Mouse (Mus musculus) gonadal fat pad, adult 2 months (tissue): ENCODE results near the gene Ern1. TPM values are rescaled to one million over a fixed set of nuclear protein-coding genes. Genes with fewer than 3 reads are reported as not detected.

Experiments
- DNase-seq: peaks from one replicate; pipeline ENCODE4 v3.0.0-alpha.2; 2012; ENCODE audit warnings: low read depth
- polyA plus RNA-seq: library from polyadenylated mRNA; depleted of rRNA; stranded (reverse); fragments of >200 nt; gene quantifications from 2 replicates; pipeline ENCODE4 v1.2.3, GENCODE M21; 2012

Ern1 gene
- polyA plus RNA-seq, 1 experiment: 52.6 TPM

DNA sequence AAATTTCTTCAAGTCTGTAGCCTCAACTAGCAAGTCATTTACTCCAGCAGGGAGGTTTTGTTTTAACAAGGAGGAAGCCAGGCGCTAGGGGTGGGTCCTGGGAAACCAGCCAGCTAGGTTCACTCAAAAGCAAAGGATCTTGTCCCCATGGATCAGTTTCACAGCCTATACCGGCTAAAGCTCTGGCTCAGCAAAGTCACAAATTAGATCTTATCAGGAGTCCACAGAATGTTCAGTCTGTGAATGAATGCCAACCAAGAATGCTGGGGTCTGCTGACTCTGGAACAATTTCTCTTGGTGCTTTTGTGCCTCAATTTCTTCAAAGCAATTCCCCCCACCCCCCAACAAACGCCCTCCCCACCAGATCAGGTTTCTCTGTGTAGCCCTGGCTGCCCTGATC is 98.0 kb downstream of the Ern1 start:
- DNase-seq: no peak

GRCm38 (mm10) chr11:106387791-106388216 is 99.8 kb downstream of the Ern1 start, which contains the start of gene Icam2:
Gene Icam2, minus strand, starts transcription at chr11:106388075.
- DNase-seq: no peak

- no peak for DNase-seq
Measured at GRCm38 (mm10) chr11:106387020-106387419, 100.6 kb downstream of the Ern1 start.

DNA sequence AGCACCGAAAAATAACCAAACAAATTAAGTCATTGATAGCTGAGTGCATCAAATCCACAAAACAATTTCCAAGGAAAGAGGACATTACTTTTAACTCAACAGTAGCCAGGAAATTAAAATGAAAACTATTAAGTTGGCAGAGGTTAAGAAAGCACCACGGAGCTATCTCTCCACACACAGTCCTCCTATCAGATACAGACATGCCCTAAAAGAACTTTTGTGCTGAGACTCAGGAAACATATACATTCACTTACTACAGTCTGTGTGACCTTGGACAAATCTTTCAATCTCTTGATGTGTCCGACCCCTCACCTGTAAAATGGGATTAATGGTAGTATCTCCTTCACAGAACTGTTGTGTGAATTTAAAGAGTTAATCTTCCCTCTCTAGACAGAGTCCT is 101.2 kb downstream of the Ern1 start:
- no peak for DNase-seq

DNA sequence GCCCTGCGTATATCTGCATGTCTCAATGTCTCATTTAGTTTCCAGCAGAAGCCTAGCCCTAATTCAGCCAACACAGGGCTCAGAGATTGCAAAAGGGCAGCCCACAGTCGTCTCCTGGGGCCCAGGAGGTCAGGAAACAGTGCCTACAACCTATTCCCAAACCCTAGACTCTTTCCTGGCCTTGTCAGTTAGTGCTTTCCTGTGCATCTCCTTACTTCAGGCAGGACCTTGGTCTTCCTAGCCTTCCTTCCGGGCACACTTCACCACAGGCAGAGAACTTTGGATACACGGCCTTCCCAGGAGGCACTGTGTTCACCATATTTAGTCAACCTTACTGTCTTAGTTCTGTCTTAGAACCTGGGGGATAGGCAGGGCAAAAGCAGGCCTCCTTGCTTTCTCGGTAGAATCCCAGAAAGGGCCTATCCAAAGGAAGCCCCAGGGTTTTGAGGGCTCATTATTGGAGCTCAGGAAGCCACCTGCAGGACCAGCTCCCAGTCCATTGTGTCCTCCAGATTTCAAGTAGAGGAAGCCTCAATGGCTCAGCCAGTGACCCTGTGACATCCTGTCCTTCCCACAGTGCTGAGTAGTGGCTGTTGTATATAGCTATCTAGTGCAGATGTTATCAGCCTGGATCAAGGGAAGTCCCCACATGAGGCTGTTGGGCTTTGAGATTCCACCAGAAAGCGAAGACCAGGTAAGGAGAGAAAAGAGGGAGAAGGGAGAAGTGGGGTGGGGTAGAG is 104.4 kb downstream of the Ern1 start:
- DNase-seq: no peak

DNA sequence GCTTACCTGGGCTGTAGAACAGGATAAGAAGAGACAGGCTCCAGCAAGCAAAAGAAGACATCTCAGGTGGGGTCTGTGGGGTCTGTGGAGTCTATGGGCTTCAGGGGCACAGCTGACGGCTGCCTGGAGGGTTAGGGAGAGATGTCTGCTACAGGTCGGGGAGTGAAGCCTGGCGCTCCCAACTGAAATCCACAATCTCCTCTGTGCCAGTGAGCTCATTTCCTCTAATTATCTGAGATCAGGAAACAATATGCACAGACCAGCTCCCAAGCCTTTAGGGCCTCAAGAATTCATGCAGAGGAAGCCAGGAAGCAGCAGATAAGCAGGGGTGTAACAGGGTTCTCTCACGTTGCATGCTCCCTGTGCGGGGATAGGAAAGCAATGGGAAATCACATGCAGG is 105.2 kb downstream of the Ern1 start:
- DNase-seq: no peak

DNA sequence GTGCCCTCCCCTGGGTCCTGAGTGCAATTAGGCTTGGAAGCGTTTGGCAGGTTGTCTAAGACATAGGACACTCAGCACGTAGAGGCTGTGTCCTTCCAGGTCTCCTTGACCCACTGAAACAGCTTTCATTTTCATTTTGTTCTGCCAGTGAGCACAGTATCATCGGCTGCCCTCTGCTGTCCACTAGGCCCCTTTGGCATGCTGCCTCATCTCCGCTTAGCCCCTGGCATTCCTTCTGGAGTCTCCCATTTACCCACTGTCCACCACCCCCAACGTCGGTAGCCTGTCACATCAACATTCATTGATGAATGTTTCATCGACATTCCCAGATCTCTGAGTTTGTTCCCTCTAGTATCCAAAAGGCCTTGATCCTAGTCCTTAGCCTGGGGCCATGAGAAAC is 105.8 kb downstream of the Ern1 start:
- DNase-seq: no peak

DNA sequence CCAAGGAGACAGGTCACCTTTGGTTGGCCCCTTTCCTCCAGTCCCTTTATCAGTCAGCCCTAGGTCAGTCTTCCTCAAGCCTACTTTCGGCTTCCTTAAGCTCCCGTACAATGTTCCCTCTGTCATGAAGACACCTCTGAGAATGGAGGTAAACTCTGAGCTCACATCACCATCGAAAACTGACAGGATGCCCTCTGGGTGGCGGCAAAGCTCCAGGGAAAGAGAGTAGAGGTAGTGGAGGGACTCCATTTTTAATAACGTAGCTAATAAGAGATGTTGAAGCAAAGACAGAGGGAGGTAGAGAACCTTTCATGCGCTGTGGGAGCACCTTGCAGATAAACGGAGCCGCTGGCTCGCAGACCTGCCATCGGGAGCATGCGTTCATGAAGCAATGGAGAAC is 106.6 kb downstream of the Ern1 start:
- DNase-seq: no peak

- no peak for DNase-seq
Measured at GRCm38 (mm10) chr11:106374979-106375378, 112.7 kb downstream of the Ern1 start.

- DNase-seq: no peak
Measured at GRCm38 (mm10) chr11:106374559-106374958, 113.1 kb downstream of the Ern1 start.

- DNase-seq: no peak
Measured at GRCm38 (mm10) chr11:106373998-106374397, 113.7 kb downstream of the Ern1 start.

DNA sequence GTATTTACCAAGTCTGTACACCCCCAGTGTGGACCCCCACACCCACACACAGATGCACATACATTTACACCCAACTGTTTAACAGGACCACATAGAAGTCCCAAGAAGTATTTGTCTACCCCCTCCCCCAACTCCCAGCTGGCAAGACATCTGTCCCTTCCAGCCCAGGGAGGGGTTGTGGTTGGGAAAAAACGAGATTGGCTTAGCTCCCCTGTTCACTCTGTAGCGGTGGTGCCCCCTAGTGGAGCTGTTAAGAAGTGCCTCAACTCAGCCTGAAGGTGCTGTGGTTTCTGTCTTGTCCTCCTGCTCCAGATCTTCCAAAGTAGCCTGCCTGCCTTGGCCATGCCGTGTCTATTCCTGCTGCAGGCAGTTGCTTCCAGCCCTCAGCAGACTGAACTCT is 121.3 kb downstream of the Ern1 start:
- no peak for DNase-seq

- DNase-seq: no peak
Measured at GRCm38 (mm10) chr11:106365366-106365765, 122.3 kb downstream of the Ern1 start, which contains the start of gene Prr29. Gene Prr29, plus strand, starts transcription at chr11:106365472.

- no peak for DNase-seq
Measured at GRCm38 (mm10) chr11:106364712-106365111, 122.9 kb downstream of the Ern1 start.

DNA sequence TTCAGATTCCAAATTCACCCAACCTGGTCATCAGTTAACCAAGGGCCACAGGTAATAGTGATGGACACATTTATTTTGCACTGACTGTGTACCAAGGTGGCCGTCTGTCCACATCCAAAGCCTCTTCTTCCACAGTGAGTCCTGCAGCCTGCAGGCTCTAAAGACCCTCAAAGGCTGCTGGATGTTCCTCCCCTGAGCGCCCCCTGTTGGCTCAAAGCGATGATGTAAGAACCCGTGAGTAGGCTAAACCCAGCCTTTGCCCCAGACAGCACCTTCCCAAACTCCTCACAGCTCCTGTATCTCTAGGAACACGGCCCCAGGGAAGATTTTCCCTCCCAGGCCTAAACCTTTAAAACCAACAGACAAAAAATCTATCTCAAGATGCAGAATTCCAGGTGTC is 128.3 kb downstream of the Ern1 start:
- no peak for DNase-seq

- no peak for DNase-seq
Measured at GRCm38 (mm10) chr11:106355382-106356128, 132.1 kb downstream of the Ern1 start.

GRCm38 (mm10) chr11:106354181-106354580 is 133.5 kb downstream of the Ern1 start:
- DNase-seq: no peak

DNA sequence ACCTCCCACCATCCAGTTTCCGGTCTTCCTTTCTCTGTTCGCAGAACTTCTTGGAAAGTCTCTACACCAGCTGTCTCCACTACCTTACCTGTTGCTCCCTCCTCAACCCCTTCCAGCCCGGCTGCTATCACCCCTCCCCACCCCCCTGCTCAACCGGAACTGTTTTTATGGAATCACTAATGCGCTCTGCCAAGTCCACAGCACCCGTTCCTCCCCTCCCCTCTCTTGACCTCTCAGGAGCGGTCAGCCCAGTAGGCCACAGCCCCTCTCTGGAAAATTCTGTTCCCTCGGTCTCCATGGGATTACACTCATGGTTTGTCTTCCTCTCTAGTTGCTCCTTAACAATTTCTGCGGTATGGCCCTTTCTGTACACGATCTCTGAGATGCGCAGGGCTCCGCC is 134.5 kb downstream of the Ern1 start, which contains the start of gene Scn4a:
TSS of gene Scn4a (minus strand) at position 101 of the 400 bp plus-strand sequence.
- no peak for DNase-seq

GRCm38 (mm10) chr11:106351941-106352340 is 135.7 kb downstream of the Ern1 start:
- no peak for DNase-seq

DNA sequence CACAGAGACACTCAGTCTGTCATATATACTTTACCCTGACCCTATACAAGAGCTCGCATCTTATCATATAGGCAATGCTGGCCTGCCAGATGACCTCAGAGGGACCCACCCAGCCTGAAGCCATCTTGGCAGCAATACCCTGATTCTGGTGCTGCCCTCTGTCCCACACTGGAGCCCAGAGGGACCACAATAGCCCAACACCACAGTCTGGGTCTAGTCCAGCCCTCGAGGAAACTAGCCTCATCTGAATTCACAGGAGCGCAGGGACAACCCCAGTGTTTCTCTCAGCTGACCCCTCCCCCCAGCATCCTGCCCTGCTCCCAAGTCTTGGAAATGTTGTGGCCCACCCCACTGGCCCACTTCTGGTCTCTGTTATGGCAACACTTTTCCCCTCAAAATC is 136.4 kb downstream of the Ern1 start:
- DNase-seq: no peak

GRCm38 (mm10) chr11:106350853-106351252 is 136.8 kb downstream of the Ern1 start:
- DNase-seq: no peak

GRCm38 (mm10) chr11:106349772-106350171 is 137.9 kb downstream of the Ern1 start:
- no peak for DNase-seq

- DNase-seq: no peak
Measured at GRCm38 (mm10) chr11:106344910-106345309, 142.7 kb downstream of the Ern1 start.
